Mouse (Mus musculus) megakaryocyte, embryonic 14.5 days (primary cell): ENCODE results near the gene Gcgr.

Source experiments
- FLI1 ChIP-seq: IDR thresholded peaks from 2 replicates; pipeline ENCODE4 v1.6.1; 2012; ENCODE audit warnings: low read length, inconsistent platforms, mixed read lengths
- GATA1 ChIP-seq: IDR thresholded peaks from 3 replicates; pipeline ENCODE4 v1.6.1; 2012; ENCODE audit warnings: mixed read lengths, low read length, inconsistent platforms, borderline replicate concordance

DNA sequence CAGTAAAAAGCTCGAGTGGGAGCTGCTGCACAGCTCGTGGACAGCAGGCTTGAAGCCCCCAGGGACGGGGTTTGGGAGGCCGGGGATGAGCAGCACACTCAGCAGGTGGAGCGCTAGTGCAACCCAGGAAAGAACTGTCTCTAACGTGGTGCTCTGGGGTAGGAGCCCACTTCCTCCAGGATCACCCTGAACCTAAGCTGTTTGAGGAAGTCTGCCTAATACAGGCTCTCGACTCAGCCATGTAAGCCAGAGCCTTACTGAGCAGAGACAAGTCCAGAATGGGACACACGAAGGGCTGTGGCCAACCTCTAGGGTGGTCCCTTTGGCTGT is 8.4 kb downstream of the Gcgr start:
- no peak for TF ChIP-seq FLI1
- no peak for TF ChIP-seq GATA1
